Mouse (Mus musculus) B cell, adult 2 months (primary cell): ENCODE results near the gene Emilin2.

Experiments
- DNase-seq, 2 experiments: peaks; one replicate each; pipeline ENCODE4 v3.0.0; 2022

The Emilin2 gene

GRCm38 (mm10) chr17:71263136-71263535, 48.6 kb downstream of the Emilin2 start:
- DNase-seq = peak in 1 of 2 experiments; percentile 9

GRCm38 (mm10) chr17:71260658-71261057, 51.1 kb downstream of the Emilin2 start:
- no peak for DNase-seq

GRCm38 (mm10) chr17:71259727-71260126, 52.1 kb downstream of the Emilin2 start:
- no peak for DNase-seq

- DNase-seq = no peak
Observed at GRCm38 (mm10) chr17:71256806-71257536, 54.8 kb downstream of the Emilin2 start.

- DNase-seq = no peak
Observed at GRCm38 (mm10) chr17:71256068-71256615, 55.6 kb downstream of the Emilin2 start.

- DNase-seq = peak; percentile 70 to 77
Observed at GRCm38 (mm10) chr17:71254736-71255135, 57.0 kb downstream of the Emilin2 start.

GRCm38 (mm10) chr17:71254106-71254505, 57.7 kb downstream of the Emilin2 start:
- DNase-seq = no peak

GRCm38 (mm10) chr17:71253391-71253790, 58.4 kb downstream of the Emilin2 start:
- DNase-seq = no peak

GRCm38 (mm10) chr17:71252101-71252500, 59.7 kb downstream of the Emilin2 start:
- DNase-seq = no peak

- DNase-seq = no peak
Observed at GRCm38 (mm10) chr17:71251601-71252001, 60.2 kb downstream of the Emilin2 start.

GRCm38 (mm10) chr17:71250819-71251600, 60.8 kb downstream of the Emilin2 start:
- no peak for DNase-seq

- DNase-seq = no peak
Observed at GRCm38 (mm10) chr17:71250046-71250445, 61.7 kb downstream of the Emilin2 start.

- DNase-seq = no peak
Observed at GRCm38 (mm10) chr17:71248963-71249362, 62.8 kb downstream of the Emilin2 start.

GRCm38 (mm10) chr17:71246022-71246421, 65.8 kb downstream of the Emilin2 start:
- no peak for DNase-seq

GRCm38 (mm10) chr17:71245133-71245532, 66.6 kb downstream of the Emilin2 start:
- DNase-seq = no peak

- DNase-seq = no peak
Observed at GRCm38 (mm10) chr17:71242666-71243065, 69.1 kb downstream of the Emilin2 start.

- DNase-seq = no peak
Observed at GRCm38 (mm10) chr17:71240811-71241210, 71.0 kb downstream of the Emilin2 start.

GRCm38 (mm10) chr17:71238494-71238893, 73.3 kb downstream of the Emilin2 start:
- no peak for DNase-seq

GRCm38 (mm10) chr17:71235229-71235958, 76.4 kb downstream of the Emilin2 start:
- no peak for DNase-seq

- DNase-seq = no peak
Observed at GRCm38 (mm10) chr17:71234041-71234594, 77.7 kb downstream of the Emilin2 start.

GRCm38 (mm10) chr17:71233210-71233609, 78.6 kb downstream of the Emilin2 start:
- no peak for DNase-seq

GRCm38 (mm10) chr17:71231998-71232397, 79.8 kb downstream of the Emilin2 start:
- no peak for DNase-seq
